Mouse (Mus musculus): ENCODE measurements around the gene Tenm2.

Gene Tenm2

GRCm38 (mm10) chr11:36604815-36605382, 630.9 kb downstream of the Tenm2 start:
- no peak for DNase-seq (ENCODE audit: extremely low spot score, low spot score)

GRCm38 (mm10) chr11:36604272-36604671, 631.5 kb downstream of the Tenm2 start:
- no peak for DNase-seq (ENCODE audit: extremely low spot score, low spot score)

GRCm38 (mm10) chr11:36592471-36592870, 643.3 kb downstream of the Tenm2 start:
- no peak for DNase-seq (ENCODE audit: extremely low spot score, low spot score)

GRCm38 (mm10) chr11:36566146-36566545, 669.6 kb downstream of the Tenm2 start:
- DNase-seq (ENCODE audit: extremely low spot score, low spot score) = no peak

DNA sequence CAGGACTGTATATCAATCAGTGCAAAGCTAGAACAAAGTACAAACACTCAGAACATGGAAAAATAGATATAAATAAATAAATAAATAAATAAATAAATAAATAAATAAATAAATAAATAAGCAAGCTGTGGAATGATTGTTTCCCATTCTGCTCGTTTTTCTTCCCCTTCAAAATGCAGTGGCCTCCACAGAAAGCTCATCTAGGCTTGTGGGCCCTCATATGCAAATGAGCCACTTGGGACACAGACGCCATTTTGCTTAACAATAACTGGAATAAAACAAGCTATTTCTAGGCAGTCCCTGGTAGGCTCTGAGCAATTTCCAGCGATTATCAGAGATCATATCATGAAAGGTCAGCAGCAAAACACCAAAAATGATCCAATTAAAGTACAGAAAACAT, 672.9 kb downstream of the Tenm2 start:
- DNase-seq (ENCODE audit: extremely low spot score, low spot score) = no peak

GRCm38 (mm10) chr11:36560785-36561548, 674.8 kb downstream of the Tenm2 start:
- no peak for DNase-seq (ENCODE audit: extremely low spot score, low spot score)

DNA sequence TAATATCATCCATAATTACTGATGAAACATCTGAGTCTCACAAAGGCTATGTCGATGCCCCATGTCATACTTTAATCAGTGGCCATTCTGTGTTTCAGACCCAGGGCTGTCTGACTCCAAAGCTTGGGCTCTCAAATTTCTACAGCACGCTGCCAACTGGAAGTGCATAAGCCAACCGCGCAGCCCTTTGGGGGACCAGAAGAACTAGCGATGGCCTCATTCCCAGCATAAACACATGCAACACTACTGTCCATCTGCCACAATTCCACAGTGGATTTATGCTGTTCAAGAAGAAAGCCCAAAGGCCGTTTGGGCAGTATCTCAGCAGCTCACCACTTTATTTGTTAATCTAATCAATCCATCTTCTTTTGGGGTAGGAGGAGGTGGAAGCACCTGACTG, 678.4 kb downstream of the Tenm2 start:
- DNase-seq (ENCODE audit: extremely low spot score, low spot score) = no peak

DNA sequence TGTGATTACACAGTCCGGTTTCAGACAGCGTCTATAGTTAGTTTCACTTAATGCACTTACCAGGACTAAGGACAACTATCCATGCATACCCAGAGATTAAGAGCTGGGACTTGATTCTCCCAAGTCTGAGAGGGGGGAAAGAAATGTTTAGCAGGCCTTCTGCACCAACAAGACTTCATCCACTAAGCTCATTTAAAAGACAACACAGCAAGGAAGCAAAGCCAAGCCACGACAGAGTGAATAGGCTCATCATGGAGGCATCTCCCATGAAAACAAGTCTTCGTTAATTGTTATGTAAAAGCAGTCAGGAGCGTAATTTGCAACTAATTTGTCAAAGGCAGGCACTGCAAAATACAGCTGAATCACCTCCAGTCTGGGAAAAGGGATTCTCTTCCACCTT, 682.5 kb downstream of the Tenm2 start:
- DNase-seq (ENCODE audit: extremely low spot score, low spot score) = no peak

GRCm38 (mm10) chr11:36550649-36551048, 685.1 kb downstream of the Tenm2 start:
- DNase-seq (ENCODE audit: extremely low spot score, low spot score) = no peak

DNA sequence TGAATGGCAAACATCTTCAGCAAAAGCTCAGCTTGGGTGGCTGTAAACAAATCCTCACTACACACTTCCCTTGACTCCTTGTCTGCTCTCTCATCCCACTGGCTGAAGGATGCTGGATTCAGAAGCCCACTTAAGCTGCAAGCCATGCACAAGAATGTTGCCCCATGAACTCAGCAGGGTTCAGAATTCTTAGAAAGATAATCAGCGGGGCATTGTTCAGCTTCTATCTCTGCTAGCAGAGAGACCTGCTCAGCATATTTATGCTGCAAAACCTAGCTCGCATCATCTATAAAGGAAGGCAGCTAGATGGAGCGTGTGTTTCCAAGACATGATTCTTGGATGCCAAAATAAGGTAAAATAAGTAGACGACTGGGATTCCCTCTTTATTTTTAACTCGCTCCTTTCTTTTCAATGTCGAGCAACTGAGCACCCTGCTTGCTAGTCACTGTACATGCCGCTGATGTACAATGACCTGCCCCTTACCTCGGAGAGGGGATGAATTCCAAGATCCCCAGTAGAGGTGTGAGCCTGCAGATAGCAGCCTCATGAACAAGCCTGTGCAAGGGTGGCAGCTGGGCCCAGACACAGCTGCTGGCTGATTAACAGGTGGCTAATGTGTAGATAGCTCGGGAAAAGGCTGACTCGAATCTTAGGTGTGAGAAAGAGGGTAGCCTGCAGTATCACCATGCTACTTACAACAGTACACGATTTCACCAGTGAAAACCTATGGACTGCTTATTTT, 686.2 kb downstream of the Tenm2 start:
- no peak for DNase-seq (ENCODE audit: extremely low spot score, low spot score)

- DNase-seq (ENCODE audit: extremely low spot score, low spot score) = no peak
These were observed 687.6 kb downstream of the Tenm2 start for GRCm38 (mm10) chr11:36548139-36548538.

DNA sequence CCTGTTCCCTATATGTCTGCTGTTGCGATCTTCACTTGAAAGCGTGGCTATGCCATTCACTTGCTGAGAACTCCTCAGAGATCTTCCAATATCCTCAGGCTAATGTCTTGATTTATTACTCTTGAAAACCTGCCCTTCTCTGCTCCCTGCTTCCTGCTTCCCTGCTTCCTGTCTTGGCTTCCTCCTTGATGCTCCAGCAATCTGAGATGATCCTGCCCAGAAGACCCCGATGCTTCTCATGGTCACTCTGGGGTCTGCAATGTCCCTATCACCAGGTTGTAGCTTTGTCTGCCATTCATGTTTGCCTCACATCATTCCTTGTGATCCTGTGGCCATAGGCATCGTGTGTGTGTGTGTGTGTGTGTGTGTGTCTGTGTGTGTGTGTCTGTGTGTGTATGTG, 697.6 kb downstream of the Tenm2 start:
- no peak for DNase-seq (ENCODE audit: extremely low spot score, low spot score)

DNA sequence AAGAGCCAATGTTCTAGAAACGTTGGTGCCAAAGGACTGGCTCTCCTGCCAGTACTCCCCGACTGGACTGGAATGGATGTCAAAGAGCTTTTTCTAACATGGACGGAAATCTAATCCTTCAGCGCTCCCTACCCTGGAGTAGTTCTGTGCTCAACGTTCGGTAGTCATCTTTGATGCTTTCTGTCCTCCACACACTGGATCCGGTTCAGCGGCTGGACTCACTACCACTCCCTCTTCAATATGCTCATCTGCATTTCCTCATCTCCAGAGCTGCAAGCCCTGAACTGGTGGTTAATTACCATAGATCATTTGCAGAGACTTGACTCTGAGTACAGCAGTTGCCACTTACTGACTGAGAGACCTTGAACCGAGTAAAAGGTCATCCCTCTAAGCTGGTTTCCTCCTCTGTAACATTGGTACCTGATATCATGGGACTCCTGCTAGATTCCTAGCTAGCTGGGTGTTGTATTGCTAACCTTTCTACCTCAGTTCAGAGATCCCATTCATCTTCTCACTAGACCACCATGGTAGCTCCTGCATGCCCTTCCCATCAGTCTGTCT, 698.1 kb downstream of the Tenm2 start:
- no peak for DNase-seq (ENCODE audit: extremely low spot score, low spot score)

DNA sequence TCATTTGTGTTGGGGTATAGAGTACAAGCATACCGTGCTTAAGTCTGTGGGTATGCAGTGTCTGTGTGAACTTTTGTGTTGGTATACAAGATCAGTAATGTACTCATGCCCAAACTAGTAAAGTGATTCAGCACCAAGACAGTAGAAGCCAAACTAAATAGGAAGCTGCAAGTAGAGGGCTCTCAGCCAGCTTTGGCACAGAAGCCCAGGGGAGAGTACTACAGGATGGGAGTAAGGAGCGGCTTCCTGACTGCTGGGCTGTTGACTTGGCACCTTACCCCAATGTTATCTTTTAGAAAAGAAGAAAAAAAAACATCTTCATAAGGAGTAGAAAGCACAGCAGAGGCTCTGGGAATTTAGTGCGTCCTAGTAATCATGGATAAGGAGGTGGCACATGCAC, 700.2 kb downstream of the Tenm2 start:
- DNase-seq (ENCODE audit: extremely low spot score, low spot score) = no peak

DNA sequence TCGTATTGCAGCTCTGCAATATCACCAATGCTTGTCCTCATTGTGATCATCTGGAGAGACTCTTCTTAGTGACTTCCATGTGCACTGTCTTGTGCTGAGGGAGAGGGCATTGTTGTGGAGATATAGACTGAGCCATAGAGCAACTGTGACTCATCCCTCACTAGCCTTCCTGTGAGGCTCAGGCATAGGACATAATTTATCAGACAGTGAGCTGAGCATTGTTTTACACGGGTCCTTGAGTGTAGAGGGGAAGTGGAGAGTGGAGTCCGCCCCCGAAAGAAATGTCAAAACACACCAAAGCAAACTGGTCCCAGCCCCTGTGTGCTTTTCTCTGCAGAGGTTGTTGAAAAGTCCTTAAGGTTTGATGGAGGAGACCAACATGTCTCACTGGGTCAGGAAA, 704.1 kb downstream of the Tenm2 start:
- no peak for DNase-seq (ENCODE audit: extremely low spot score, low spot score)

DNA sequence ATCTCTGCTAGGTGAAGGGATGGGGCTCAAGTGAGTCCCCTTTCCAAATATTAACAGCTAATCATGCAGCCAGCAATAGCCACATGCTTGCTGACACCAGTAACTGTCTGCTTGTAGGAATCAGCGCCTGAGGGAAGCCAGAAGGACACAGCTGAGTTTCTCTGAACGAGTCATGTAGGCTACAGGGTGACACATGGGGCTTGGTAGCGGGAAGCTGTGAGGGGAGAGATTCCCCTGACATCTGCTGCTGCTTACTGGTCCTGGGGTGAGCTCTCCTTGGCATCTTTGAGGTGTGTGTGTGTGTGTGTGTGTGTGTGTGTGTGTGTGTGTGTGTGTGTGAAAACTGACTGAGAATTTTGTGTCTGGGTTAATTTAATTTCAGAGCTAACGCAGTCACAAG, 708.3 kb downstream of the Tenm2 start:
- DNase-seq (ENCODE audit: extremely low spot score, low spot score) = no peak

- DNase-seq (ENCODE audit: extremely low spot score, low spot score) = peak; percentile 86
These were observed 709.4 kb downstream of the Tenm2 start for GRCm38 (mm10) chr11:36526381-36526780.

GRCm38 (mm10) chr11:36512468-36512867, 723.3 kb downstream of the Tenm2 start:
- no peak for DNase-seq (ENCODE audit: extremely low spot score, low spot score)

DNA sequence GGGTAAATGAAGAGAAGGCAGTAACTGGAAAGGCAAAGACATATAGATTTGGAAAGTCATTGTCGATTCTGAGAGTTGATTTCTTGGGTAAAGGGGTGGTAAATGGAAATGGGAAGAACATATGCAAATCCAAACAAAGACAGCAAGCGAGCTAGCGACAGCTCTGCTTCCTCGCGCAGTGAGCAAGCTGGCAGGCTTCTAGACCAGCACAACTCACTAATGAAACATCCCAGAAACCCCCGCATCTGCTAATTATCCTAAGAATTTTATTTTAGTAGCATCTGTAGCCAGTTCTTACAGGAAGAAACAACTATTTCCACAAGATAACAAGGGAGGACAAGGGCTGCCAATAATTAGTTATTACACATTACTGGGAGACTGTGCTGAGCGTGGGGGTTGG, 727.5 kb downstream of the Tenm2 start:
- no peak for DNase-seq (ENCODE audit: extremely low spot score, low spot score)

DNA sequence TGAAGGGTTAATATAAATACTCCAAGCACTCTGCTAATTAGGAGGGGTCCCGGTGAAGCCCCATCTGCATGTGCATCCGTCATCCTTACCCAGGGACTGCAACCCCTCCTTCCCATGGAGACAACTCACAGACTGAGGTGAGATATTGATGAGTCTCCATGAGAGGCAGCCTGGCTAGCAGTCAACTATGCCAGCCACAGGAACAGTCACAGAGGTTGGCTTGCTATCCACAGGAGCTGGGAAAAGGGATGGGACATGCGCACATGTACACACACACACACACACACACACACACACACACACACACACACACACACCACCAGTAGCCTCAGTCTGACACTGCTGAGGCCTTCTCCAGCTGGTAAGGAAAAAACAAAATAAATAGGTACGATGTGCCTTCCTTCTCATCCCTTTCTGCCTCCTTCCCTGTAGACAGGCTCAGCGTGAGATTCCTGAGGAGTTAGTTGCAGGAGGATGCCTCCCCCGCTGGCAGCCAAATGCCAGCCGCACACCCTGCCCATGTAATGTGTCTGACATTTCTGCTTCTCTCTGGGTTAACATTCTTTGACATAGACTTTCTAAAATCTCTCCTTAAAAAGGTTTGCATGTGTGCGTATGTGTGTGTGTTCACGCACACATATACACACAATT, 740.7 kb downstream of the Tenm2 start:
- no peak for DNase-seq (ENCODE audit: extremely low spot score, low spot score)

GRCm38 (mm10) chr11:36492274-36492673, 743.5 kb downstream of the Tenm2 start:
- DNase-seq (ENCODE audit: extremely low spot score, low spot score) = no peak

GRCm38 (mm10) chr11:36490085-36490484, 745.7 kb downstream of the Tenm2 start:
- DNase-seq (ENCODE audit: extremely low spot score, low spot score) = peak; percentile 28
